Mouse (Mus musculus) forebrain, embryonic 13.5 days (tissue): Measurements from ENCODE around the gene Traf3ip1. TPM values are rescaled to one million over a fixed set of nuclear protein-coding genes. Genes with fewer than 3 reads are reported as not detected.

Source experiments
- ATAC-seq: fragments of 200-750 bp; cut with Nextera tagmentation; 2 replicates; pipeline ENCODE4 v1.8.0; 2017
- H3K27ac ChIP-seq: fragments of 300-500 bp; sonication (generic); 2 replicates; pipeline ENCODE4 v1.5.1; 2015; ENCODE audit warnings: inconsistent platforms, mild to moderate bottlenecking, moderate library complexity
- H3K27me3 ChIP-seq: fragments of 300-500 bp; sonication (generic); 2 replicates; pipeline ENCODE4 v1.6.1; 2015; ENCODE audit warnings: mild to moderate bottlenecking, inconsistent platforms
- H3K36me3 ChIP-seq: fragments of 300-500 bp; sonication (generic); 2 replicates; pipeline ENCODE4 v1.6.1; 2015; ENCODE audit warnings: mild to moderate bottlenecking, inconsistent platforms; ENCODE audit not compliant: poor library complexity, severe bottlenecking
- H3K4me1 ChIP-seq: fragments of 300-500 bp; sonication (generic); 2 replicates; pipeline ENCODE4 v1.6.1; 2015; ENCODE audit warnings: inconsistent platforms
- H3K4me2 ChIP-seq: fragments of 300-500 bp; sonication (generic); 2 replicates; pipeline ENCODE4 v1.6.1; 2015; ENCODE audit warnings: inconsistent platforms, mild to moderate bottlenecking, moderate library complexity
- H3K4me3 ChIP-seq: fragments of 300-500 bp; sonication (generic); 2 replicates; pipeline ENCODE4 v1.5.1; 2015; ENCODE audit warnings: mild to moderate bottlenecking, inconsistent platforms
- H3K9ac ChIP-seq: fragments of 300-500 bp; sonication (generic); 2 replicates; pipeline ENCODE4 v1.6.1; 2015; ENCODE audit warnings: mild to moderate bottlenecking, inconsistent platforms
- H3K9me3 ChIP-seq: fragments of 300-500 bp; sonication (generic); replicated peaks from 2 replicates; pipeline ENCODE4 v1.6.1; 2016; ENCODE audit warnings: inconsistent platforms
- WGBS: fragments of 180-500 bp; shearing (Covaris S2); methylation state at CpG from one replicate; pipeline ENCODE4 v1.1.7; 2015; 5-methylcytosine and 5-hydroxymethylcytosine counted together
- polyA plus RNA-seq: library from polyadenylated mRNA; unstranded; fragments of >200 nt; fragmentation: Nextera tagmentation; extraction: Ambion mirVana; gene quantifications from 2 replicates; pipeline ENCODE4 v1.2.1, GENCODE M21; 2015

Traf3ip1 gene
- polyA plus RNA-seq, 1 experiment from 2014 or later: 9.9 TPM

DNA sequence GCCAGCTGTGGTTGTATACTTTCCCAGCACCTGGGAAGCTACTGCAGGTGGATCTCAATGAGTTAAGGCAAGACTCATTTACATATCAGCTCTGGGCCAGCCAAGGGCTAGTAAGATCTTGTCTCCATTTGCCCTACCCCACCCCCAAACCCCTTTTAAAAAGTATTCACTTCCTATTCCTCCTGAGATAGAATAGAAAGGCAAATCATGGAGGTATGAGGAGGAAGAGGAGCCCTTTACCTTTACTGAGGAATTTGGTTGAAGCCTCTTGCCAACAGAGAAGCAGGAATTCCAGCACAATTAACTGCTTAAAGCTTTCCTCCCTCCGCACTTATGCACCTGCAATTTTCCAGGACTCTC, 44.1 kb downstream of the Traf3ip1 start:
- H3K9me3 ChIP-seq: no peaks in the 10 kb centered on the region
- peaks cover 30% of the 10 kb centered on the region for H3K27me3 ChIP-seq
- peaks cover 21% of the 10 kb centered on the region for H3K4me1 ChIP-seq
- 0 out of 2 replicates have a peak, but pooled peaks cover 3% of the 10 kb centered on the region for H3K36me3 ChIP-seq
- WGBS: 63% methylated on average over 1 of the region's 1 CpGs
- ATAC-seq: no peak
- no peak overlapping the region for H3K4me3 ChIP-seq
- H3K4me2 ChIP-seq: no peak overlapping the region
- no peak overlapping the region for H3K9ac ChIP-seq
- no peak overlapping the region for H3K27ac ChIP-seq

DNA sequence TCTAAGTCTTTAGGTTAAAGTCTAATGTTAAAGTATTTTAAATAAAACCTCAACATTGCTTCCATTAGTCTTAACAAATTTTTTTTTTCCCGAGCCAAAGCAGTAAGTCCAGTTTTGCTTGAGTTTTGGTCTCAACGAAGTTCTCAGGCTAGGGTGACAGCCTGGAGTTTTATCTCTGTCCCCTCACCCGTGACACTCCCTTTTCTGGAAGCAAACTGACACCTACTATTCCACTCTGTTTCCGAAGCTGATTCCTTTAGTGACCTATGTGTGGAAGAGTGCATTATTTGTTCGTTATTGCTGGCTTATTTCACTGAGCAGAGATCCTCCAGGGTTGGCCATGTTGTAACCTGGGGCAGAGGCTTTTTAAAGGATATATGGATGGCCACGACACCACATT, 44.8 kb downstream of the Traf3ip1 start:
- Histone ChIP-seq H3K9me3 (no peaks in the 10 kb centered on the region), H3K4me2 (peak overlapping the region; percentile 99), H3K4me1 (peaks cover 21% of the 10 kb centered on the region), H3K27me3 (peaks cover 30% of the 10 kb centered on the region), H3K27ac (no peak overlapping the region), H3K4me3 (peak overlapping the region; percentile 88; the same call in 1 of the 2 replicates), H3K36me3 (peaks cover 2% of the 10 kb centered on the region; the same call in 1 of the 2 replicates), H3K9ac (no peak overlapping the region)
- WGBS: 33% methylated on average over 6 of the region's 6 CpGs
- no peak for ATAC-seq

DNA sequence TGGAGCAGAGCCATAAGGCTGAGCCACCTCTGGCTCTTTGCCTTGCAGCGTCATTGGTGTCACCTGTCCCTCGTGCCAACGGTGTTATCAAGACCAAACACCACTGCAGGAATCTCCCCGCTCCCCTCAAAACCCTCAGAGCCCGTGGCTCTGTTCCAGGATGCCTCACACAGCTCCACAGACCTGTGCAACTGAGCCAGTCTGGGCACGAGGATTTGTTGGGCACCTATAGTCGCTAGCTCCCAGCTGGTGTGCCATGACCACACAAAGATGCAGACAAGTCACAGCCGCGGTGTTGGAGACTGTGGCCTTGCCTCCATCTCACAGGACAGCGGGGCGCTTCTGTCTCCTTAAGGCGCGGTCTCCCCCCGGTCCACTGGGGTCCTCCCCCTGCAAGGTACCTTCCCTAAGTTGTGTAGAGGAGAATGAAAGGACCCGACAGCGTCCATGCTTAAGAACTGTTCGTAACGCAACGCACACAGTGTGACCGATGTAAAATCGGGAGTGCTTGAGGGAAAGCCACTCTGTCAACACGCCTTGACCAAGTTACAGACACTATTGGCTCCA, 45.3 kb downstream of the Traf3ip1 start:
- Histone ChIP-seq H3K9me3 (no peaks in the 10 kb centered on the region), H3K36me3 (peaks cover 7% of the 10 kb centered on the region), H3K27ac (no peak overlapping the region), H3K4me3 (peak overlapping the region; percentile 88), H3K4me1 (peaks cover 21% of the 10 kb centered on the region), H3K9ac (peak overlapping the region; percentile 90), H3K27me3 (peaks cover 30% of the 10 kb centered on the region), H3K4me2 (peak overlapping the region; percentile 99)
- no peak; the same call in none of the 2 replicates for ATAC-seq
- WGBS: 1% methylated on average over 22 of the region's 22 CpGs

DNA sequence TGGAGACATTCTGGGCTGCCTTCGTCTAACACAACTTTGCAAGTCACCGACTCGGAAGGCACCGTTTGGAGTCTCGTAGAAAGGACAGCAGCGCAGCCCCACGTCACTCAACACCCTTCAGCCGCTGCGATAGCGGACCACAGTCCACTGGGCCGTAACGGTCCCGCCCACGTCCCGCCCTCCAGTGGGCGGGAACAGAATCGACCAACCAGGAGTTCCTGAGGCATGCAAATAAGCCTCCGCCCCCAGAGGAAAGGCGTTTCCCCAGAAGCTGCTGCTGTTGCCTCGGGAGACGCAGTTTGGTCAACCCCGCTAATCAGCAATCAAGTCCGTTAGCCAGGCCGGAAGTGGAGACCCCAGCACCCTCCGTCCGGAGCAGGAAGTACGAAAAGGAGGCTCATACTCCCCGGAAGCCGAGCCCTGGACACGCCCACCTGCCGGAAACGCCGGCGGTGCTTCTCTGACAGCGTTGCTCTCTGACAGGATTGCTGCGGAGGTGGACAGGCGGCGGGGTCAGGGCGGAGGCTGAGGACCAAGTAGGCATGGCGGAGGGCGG, 45.9 kb downstream of the Traf3ip1 start, which contains the start of gene Asb1:
Gene Asb1, plus strand, starts transcription at position 274 of the 556 bp plus-strand sequence.
- H3K36me3 ChIP-seq: peaks cover 13% of the 10 kb centered on the region
- peaks cover 21% of the 10 kb centered on the region for H3K4me1 ChIP-seq
- peaks cover 30% of the 10 kb centered on the region for H3K27me3 ChIP-seq
- under 1% methylated on average over 40 of the region's 41 CpGs for WGBS
- peak within 1 kb of the TSS; percentile 90 for H3K9ac ChIP-seq
- peak; percentile 98 for ATAC-seq
- peak within 1 kb of the TSS; percentile 88 for H3K4me3 ChIP-seq
- 0 out of 2 replicates have a peak within 1 kb of the TSS, but pooled peaks have one; percentile 35 for H3K27ac ChIP-seq
- H3K4me2 ChIP-seq: peak within 1 kb of the TSS; percentile 99
- H3K9me3 ChIP-seq: no peaks in the 10 kb centered on the region

DNA sequence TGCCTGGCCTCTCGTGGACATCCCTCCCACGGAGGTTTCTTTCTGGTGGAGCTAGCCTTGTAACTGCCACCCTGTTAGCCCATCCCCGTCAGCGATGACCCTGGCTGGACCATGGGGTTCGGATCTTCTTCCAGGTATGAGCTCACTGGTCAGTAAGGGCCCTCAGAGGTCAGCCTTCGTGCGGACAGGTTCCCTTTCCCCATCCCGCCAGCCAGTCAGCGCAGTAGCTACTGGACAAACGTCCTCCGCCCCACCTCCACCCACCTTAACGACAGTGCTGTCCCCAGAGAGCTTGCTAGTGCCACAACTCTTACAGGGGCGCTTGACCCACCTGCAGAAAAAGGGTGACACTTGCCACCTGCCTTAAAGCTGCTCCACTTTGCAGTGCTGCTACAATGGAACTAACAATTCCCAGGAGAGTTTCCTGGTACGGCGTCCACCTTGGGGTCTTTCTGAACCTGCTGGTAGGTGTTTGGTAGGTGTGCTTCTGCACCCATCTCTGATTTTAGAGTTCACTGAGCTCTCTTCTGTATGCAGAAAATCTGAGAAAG, 46.7 kb downstream of the Traf3ip1 start:
- Histone ChIP-seq H3K27ac (0 out of 2 replicates have a peak overlapping the region, but pooled peaks have one; percentile 35), H3K4me2 (peak overlapping the region; percentile 99), H3K4me1 (peaks cover 21% of the 10 kb centered on the region), H3K36me3 (peaks cover 16% of the 10 kb centered on the region), H3K9me3 (no peaks in the 10 kb centered on the region), H3K9ac (peak overlapping the region; percentile 90), H3K4me3 (peak overlapping the region; percentile 88), H3K27me3 (peaks cover 28% of the 10 kb centered on the region)
- no peak for ATAC-seq
- WGBS: 14% methylated on average over 15 of the region's 15 CpGs

DNA sequence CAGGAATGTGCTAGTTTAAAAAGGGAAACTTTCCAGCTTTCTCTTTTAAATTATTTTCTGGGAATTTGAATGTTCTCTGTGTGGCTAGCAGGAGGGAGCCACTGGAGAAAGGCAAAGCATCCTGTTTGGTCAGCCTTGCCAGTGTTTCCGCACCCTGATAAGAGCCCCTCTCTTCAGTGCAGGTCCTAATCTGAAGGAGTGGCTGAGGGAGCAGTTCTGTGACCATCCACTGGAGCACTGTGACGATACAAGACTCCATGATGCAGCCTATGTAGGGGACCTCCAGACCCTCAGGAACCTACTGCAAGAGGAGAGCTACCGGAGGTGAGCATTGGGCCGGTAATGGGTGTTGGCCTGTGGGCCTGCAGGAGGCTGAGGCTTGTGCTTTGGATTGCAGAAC, 49.5 kb downstream of the Traf3ip1 start:
- Histone ChIP-seq H3K4me2 (no peak overlapping the region), H3K9ac (no peak overlapping the region), H3K4me1 (peaks cover 28% of the 10 kb centered on the region), H3K36me3 (peaks cover 30% of the 10 kb centered on the region), H3K9me3 (no peaks in the 10 kb centered on the region), H3K4me3 (no peak overlapping the region), H3K27me3 (peaks cover 9% of the 10 kb centered on the region), H3K27ac (no peak overlapping the region)
- 83% methylated on average over 4 of the region's 4 CpGs for WGBS
- no peak for ATAC-seq

DNA sequence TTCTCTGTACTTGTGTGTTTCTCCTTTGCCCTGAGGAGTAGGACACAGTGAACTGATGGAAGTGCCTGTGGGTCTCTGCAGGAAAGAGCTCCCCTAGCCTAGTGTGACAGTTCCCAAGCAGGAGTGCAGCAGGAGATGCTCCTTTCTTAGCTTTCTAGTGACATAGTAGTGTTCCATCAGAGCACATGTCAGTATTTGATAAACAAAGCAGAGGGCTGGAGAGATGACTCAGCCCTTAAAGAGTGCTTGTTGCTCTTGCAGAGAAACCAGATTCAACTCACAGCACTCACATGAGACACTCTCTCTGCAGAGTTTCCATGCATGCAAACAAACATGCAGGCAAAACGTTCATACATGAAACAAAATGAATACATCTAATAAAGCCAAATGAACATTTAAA, 50.8 kb downstream of the Traf3ip1 start:
- no peak overlapping the region for H3K4me3 ChIP-seq
- 94% methylated on average over 1 of the region's 1 CpGs for WGBS
- H3K4me1 ChIP-seq: peaks cover 22% of the 10 kb centered on the region
- H3K9ac ChIP-seq: no peak overlapping the region
- no peaks in the 10 kb centered on the region for H3K9me3 ChIP-seq
- H3K27me3 ChIP-seq: no peaks in the 10 kb centered on the region
- H3K27ac ChIP-seq: no peak overlapping the region
- ATAC-seq: no peak
- H3K4me2 ChIP-seq: no peak overlapping the region
- H3K36me3 ChIP-seq: peaks cover 35% of the 10 kb centered on the region

DNA sequence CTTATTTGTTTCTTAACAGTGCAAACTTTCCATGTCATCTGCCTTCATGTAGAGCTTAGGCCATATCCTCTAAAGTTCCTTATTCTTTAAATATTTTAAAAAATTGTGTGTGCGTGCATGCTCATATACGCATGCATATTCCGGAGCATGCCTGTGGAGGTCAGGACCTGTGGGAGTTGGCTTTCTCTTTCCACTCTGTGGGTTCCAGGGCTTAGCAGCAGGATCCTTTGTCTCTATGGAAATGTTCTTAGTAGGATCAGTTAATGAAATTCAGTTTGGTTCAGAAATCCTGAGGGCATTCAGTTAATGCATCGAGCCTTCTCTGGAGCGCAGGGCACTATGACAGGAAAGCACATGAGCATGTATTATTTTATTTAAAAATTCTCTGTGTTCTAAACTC, 53.1 kb downstream of the Traf3ip1 start:
- WGBS: 39% methylated on average over 5 of the region's 5 CpGs
- peak; percentile 13; the same call in 1 of the 2 replicates for ATAC-seq

DNA sequence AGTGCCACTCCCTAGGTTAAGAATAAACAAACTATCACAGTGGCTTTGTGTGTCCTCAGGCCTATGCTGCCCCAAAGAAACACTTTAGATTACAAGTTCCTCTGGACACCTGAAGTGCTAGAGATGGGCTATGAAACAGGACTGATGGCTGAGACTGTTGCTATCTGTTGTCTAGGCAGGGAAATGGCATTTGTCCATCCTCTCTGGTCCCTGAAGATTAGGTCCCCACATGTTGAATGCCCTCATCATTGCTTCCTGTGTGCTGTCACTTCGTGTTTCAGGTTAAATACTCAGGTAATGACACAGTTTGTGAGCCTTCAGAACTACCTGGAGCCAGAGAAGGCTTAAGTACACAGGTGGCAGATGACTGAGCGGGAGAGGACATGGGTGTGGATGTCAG, 54.6 kb downstream of the Traf3ip1 start:
- H3K4me3 ChIP-seq: no peak overlapping the region
- H3K27me3 ChIP-seq: no peaks in the 10 kb centered on the region
- ATAC-seq: no peak
- H3K9me3 ChIP-seq: no peaks in the 10 kb centered on the region
- no peak overlapping the region for H3K27ac ChIP-seq
- H3K4me1 ChIP-seq: peaks cover 7% of the 10 kb centered on the region
- no peak overlapping the region for H3K4me2 ChIP-seq
- H3K36me3 ChIP-seq: peaks cover 56% of the 10 kb centered on the region
- WGBS: 85% methylated on average over 2 of the region's 2 CpGs
- no peak overlapping the region for H3K9ac ChIP-seq

More for the DNA sequence above, 53.1 kb downstream of the Traf3ip1 start:
- Histone ChIP-seq H3K4me2 (no peak overlapping the region), H3K27me3 (no peaks in the 10 kb centered on the region), H3K4me1 (peaks cover 7% of the 10 kb centered on the region), H3K27ac (no peak overlapping the region), H3K9me3 (no peaks in the 10 kb centered on the region), H3K36me3 (peaks cover 45% of the 10 kb centered on the region), H3K4me3 (no peak overlapping the region), H3K9ac (no peak overlapping the region)

DNA sequence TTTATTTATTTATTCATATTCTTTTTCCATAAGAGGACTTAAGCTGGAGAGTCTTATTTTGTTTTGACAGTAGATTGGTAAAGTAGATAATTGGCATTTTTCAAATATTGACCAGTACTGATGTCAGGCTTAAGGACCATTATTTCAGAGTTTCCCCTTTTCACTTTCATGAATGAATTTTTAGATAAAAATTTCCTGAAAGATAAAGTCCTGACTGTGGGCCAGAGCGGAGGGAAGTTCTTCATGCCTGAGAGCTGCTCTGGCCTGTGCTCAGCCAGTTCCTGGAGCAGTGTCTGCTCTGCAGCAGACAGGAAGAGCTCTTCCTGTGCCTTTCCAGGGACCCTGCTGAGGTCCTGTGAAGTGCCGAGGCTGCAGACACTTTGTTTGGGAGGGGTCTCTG, 62.7 kb downstream of the Traf3ip1 start:
- Histone ChIP-seq H3K36me3 (peaks cover 61% of the 10 kb centered on the region), H3K4me3 (no peak overlapping the region), H3K9ac (no peak overlapping the region)

DNA sequence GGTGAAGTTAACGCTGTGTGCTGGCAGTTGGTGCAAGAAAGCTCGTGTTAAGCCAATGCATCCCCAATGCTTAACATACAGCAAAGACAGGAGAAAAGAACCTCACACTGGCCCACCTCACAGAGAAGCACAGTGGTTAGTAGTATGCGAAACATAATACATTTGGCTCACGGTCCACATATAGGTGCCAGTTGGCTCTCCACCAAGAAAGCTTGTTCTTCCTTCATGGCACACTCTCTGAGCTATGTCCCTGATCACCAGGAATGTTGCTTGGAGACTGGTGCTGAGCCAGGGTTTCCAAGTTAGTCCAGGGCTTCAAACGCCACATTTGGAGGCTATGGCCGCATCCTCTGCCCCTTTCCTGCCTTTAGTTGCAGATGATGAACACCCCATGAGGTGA, 66.8 kb downstream of the Traf3ip1 start:
- no peak overlapping the region for H3K4me3 ChIP-seq
- H3K4me1 ChIP-seq: no peaks in the 10 kb centered on the region
- H3K9me3 ChIP-seq: no peaks in the 10 kb centered on the region
- ATAC-seq: no peak
- H3K4me2 ChIP-seq: no peak overlapping the region
- H3K9ac ChIP-seq: no peak overlapping the region
- peaks cover 24% of the 10 kb centered on the region for H3K36me3 ChIP-seq
- H3K27me3 ChIP-seq: no peaks in the 10 kb centered on the region
- no peak overlapping the region for H3K27ac ChIP-seq
- WGBS: 83% methylated on average over 6 of the region's 6 CpGs

More for the DNA sequence above, 62.7 kb downstream of the Traf3ip1 start:
- no peak overlapping the region for H3K27ac ChIP-seq
- no peaks in the 10 kb centered on the region for H3K4me1 ChIP-seq
- H3K4me2 ChIP-seq: no peak overlapping the region
- no peaks in the 10 kb centered on the region for H3K9me3 ChIP-seq
- H3K27me3 ChIP-seq: no peaks in the 10 kb centered on the region
- WGBS: 78% methylated on average over 2 of the region's 2 CpGs
- no peak for ATAC-seq

DNA sequence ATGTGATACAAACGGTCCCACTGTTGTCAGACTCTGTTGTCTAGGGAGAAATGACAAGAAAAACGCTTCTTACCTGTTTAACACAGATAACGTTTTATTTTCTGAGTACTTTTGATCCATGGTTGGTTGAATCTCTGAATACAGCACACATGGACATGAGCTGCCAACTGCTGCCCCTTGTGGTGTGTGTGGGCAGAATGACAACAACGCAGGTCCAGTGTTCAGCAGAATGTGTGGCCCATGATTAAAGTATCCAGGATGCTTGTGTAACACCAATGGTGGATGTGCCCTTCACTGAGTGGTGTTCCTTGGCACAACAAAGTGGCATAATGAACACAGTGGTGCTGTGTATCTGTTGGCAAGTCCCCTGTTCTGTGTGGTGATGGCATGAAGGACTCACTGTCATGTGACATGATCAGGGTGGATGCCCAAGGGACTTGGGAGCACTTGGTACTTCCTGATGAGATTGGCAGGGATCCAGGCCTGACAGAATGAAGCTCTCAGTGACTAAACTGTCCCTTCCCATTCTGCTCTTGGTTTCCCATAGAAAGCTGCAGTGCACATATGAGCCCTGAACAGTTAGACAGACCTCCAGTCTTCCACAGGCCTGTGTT, 68.6 kb downstream of the Traf3ip1 start:
- no peaks in the 10 kb centered on the region for H3K9me3 ChIP-seq
- H3K27me3 ChIP-seq: no peaks in the 10 kb centered on the region
- H3K4me1 ChIP-seq: no peaks in the 10 kb centered on the region
- H3K27ac ChIP-seq: no peak overlapping the region
- H3K4me3 ChIP-seq: no peak overlapping the region
- no peak for ATAC-seq
- H3K36me3 ChIP-seq: peaks cover 10% of the 10 kb centered on the region; the same call in 1 of the 2 replicates
- WGBS: 86% methylated on average over 4 of the region's 4 CpGs
- no peak overlapping the region for H3K4me2 ChIP-seq
- H3K9ac ChIP-seq: no peak overlapping the region
